Mouse (Mus musculus) induced T-regulatory cell, adult 2 months (primary cell): ENCODE measurements around the gene Slc25a21.

Experiments used
- DNase-seq: peaks from one replicate; pipeline ENCODE4 v3.0.0-alpha.2; 2012; ENCODE audit warnings: low read depth

Gene Slc25a21

DNA sequence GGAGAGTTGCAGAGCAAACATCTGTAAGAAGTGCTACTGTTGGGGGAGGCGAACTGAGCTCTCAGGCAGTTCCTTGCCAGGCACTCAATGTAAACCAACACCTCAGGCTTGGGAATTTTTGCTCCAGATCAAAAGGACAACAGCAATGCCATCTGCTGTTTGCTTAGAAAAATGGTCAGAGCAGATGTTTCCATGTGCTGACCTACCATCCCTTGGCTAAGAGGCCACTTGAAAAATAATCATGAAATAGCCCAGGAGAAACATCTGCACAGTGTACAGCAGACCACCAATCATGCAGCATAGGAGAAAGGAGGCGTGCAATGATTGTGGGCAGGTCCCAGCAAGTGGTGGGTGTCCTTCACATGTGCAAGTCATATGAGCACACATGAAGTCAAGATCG is 180.9 kb downstream of the Slc25a21 start:
- DNase-seq: no peak

DNA sequence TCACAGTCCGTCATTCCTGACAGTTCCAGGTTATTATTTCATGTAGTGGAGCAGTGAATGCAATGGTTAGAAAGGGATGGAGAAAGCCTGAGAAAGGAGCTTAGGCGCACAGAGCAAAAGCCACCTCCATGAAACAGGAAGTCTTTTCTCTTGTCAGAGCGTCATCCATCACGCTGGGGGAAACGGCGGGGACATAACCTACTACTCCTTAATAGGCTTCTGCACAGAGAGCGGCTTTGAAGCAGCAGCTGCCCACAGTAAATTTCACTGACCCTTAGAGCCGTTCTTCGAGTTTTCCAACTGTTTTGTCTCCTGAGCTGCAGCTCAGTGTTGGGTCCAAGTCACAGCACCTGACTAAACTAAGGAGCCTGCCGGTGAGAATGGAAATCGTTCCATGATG is 188.3 kb downstream of the Slc25a21 start:
- DNase-seq: no peak

DNA sequence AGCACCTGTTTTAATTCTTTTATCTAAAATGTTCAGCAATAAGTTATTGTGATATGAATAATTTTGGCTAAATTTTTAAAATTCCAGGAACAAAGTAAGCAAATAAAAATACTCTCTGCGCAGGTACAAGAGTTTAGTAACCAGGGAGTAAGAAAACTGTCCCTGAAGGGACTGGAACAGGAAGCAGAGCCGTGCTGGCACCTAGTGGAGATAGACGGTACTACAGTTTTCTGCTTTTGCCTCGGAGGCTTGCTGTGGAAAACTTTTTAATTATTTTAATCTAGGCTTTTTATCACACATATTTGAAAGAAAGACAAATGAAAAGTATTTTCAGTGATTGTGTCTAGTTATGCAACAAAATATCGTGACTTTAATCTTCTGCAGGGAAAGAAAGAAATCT is 211.2 kb downstream of the Slc25a21 start:
- DNase-seq: peak; percentile 40

DNA sequence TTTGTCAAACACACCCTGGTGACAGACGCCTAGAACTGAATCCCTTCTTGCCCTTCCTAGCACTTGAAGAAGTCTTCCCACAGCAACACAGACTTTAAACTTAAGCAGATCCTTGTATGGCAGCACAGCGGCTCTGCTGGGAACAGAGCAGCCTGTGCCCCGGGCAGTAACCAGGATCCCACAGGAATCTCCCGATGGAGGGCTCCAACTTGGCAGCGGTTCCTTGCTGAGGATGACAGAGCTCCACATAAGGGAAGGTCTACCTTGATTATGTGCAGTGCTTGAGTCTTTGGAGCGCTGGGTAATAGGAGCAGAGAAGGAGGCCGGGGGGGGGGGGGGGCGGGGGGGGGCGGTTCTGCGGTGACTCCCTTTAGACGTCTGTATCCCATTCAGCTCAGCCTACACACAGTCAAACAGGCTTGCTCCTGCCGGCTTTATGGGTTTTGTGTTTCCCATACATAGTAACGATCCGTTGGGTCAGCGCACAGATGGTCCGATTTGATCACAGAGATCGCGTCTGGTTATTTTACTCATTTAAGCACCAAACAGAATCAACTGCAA is 215.1 kb downstream of the Slc25a21 start:
- DNase-seq: no peak

DNA sequence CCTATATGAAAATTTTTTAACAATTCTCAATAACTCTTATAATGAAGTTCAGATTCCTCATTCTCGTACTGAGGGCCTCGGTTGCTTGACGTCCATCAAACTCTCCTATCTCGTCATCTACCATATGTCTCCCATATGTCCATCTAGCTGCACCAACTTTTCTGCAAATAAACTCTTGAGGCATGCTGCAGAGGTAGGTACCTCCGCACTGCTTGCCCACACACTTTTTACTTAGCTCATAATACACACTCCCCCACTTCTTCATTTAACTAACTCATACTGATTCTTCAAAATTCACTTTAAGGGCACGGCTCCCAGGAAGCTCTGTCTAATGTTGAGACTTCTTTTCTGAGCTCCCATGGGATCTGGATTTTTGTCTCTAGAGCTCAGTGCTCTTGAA is 222.0 kb downstream of the Slc25a21 start:
- no peak for DNase-seq

DNA sequence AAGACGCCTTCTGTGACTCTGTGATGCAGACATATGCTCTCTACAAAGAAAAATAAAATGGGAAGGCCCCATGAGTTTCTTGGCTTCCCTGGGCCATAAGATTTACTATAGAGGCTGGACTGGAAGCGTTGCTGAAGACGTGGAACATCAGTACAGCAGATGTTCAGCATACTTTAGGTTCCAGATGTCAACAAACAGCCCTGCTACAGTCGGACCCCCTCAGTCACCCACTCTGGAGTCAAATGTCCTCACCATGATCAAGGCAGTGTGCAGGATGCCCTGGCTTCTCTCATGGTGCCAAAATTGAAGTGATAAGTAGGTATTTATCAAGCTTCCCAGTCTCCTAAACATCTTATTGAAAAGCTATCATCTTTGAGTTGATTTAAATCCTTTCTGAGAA is 234.0 kb downstream of the Slc25a21 start:
- no peak for DNase-seq

DNA sequence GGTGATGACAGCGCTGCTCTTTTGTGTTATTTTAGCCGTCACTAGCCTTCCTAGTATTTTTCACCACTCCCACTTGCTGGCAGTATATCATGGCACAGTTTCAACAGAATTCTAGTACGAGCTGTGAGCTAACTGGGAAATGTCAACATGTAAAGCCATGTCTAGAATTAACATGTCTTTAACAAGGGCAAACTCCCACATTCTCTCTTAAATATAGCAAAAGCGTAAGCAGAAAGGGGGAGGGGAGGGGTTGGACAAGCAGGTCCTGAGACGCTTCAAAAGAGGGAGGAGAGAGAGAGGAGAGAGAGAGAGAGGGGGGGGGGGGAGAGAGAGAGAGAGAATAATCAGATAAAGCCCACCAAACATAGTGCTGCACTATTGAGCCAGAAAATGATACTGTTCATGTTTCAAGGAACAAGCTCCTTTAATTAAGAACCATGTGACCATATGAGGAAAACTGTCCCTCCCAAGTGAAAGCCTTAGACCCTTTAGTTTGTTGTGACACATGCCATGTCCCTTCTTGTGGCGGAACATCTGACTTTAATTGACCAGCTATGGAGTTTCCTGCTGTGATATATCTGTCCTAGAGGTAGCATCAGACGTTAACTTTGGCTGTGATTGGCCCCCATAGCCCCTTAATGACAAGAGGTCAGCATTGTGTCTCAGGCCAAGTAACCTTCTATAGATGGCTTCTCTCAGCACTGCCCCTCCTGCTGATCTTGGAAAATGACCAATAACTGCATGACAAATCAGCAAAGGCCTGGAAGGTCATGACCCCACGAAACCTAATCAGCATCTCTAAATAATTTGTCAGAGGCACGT is 237.8 kb downstream of the Slc25a21 start:
- no peak for DNase-seq

DNA sequence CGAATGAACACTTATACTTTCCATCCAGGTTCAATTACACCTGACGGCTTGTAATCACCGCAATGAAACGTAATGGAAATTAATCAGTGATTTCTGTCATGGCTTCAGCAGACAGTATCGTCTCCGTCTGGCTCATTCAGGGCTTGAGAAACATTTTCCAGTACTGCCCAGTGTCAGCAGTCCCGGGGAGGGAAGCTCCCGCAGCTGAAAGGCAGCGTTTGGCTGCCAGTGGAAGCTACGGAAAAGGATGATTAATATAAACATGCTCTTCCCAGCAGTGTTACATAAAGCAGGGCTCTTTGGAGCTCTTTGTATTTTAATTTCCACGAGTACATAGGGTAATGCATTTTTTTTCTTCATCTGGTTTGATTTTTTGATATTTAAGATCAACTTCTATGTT is 239.0 kb downstream of the Slc25a21 start:
- DNase-seq: no peak

DNA sequence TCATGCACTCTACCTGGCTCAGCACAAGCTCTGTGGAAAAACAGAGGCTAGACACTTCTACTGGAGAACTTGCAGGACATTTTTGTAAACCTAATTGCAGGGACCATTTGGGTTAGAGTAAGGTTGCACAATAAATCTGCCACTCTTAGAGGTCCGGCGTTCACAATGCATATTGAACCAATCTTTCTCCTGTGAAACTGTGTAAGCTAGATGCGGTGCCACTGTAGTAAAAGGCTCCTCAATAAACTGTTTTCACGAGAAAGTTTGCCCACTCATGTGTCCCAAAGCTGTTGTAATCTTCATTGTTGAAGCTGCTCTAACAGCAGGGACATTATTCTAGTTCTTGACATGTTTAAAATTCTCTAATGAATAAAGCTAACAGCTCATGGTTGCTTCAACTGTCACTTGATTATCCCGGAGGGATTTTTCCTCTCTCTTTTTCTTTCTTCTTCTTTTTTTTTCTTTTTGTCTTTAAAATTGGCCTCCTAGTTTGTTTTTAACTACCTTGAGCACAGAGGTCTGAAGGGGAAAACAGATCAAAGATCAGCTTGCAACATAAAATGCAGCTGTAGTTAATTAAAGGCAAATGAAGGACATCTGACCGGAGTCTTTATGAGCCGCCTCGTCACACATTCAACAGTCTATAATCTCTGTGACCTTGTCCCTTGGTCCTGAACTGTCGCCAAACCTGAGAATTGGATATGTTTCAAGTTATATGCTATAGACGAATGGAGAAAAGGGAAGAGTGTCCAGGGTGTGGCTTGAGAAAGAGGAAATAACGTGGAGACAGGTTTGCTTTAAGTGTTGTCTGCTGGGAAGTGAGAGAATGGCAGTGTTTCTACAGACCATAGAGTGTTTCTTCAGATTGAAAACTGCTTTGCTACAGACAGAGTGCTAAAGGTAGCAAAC is 245.3 kb downstream of the Slc25a21 start:
- no peak for DNase-seq

DNA sequence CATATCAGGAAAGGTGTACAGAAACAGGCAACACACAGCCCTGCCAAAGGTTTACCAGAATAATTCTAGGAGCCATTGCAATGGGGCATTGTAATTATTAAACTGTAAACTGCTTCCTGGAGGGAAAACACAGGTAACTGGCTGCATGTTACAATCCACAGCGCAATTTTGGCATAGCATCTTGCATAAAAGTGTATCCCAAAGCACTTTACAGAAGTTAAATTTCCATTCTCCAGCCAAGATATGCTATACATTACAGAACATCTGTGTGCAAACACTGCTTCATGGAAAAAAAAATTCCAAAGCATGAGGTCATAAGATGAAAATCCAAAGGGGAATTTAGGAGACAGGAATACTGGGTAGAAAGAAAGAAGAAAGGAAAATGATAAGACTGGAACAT is 253.0 kb downstream of the Slc25a21 start:
- DNase-seq: no peak

DNA sequence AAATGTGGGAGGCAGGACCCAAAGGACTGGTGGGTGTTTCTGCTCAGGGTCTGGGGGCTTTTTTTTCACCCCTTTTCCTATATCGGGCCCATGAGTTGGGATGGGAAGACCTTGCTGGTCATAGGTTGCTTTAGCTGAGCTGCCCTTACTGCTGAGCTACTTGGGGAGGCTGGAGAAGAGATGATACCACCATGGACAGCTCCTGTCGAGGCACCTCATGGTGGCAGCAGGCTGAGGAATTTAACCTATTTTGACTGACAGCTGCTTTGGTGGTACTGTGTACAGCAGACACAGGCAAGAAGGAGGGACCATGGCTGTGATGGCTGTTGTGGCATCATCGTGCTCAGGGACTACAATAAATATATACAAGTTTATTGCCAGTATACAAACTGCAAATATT is 256.4 kb downstream of the Slc25a21 start:
- DNase-seq: no peak

DNA sequence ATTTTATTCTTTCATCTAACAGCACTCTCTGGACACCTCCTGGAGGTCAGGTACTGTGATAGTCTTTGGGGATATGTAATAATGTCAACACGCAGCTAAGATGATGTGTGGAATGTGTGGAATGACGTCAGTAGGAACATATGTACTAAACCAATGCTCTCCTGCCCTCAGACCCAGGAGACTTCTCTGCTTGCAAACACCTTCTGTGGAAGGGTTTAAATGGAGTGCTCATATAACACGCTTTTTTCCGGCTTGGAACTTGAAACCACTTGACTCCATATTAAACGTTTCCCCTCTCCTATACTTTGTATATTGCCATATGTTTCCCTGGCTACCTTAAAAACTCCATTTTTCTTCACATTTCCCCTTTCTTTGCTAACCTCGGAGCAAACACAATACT is 279.1 kb downstream of the Slc25a21 start:
- DNase-seq: no peak

DNA sequence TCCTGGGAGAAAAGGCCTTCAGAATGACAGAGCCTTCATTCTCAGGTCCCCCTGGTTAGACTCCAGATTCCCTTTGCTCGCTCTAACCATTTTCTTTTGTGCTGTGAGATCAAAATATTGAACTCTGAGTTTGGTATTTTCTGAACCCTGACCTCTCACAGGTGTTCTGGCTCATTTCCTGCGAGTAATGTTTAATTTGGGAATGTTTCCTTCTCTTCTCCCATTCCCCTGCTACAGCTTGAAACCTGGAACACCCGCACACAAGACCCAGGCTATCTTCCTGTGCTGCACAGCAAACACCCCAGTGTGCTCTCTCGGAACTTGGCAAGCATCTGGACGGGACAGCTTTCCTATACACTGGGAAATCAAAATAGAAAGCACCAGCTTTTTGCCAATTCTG is 290.8 kb downstream of the Slc25a21 start:
- no peak for DNase-seq

DNA sequence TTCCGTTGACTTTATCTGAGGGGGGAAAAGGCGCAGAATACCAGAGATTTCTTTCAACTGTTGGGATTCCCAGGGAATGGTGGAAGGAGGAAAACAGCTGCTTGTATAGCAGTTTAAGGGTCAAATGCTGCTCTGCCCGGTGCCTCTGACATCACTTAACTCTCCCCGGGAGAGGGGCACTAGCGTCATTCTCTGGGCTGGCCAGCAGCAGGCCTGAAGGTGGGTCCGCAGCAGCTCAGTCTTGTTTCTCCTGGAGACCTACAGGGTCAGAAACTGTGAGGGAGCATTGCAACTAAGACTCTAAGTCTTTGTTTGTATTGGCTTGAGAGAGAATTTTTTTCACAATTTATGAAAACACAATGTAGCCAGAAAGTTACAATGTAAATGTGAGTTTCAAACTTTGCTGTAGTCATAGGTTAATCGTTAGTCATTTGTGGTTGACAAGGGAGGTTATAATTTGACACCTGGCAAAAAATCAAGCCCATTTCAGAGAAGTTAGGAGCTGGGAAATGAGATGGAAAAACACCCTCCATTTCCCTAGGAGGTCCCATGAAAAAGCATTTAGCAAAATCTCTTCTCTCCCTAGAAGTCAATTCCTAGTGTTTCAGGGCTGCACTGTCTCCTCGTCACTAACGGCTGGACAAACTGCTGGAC is 291.5 kb downstream of the Slc25a21 start:
- no peak for DNase-seq

DNA sequence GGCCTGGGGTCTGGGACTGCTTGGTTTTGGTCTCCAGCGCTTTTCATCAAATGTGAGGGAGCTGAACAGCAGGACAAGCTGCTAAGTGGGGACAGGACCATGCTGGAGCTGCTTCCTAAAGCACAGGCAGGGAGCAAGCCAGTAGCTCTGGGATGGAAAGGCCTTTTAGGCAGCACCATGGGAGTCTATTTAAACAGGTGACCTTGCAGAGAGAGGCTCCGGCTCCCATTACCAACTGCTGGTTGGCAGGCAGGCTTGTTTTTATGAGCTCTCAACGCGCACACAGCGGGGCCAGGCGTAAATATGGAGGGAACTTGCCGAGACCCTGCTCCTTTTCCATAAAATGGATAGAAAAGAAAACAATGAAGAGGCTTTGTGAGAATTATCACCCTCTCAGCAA is 292.1 kb downstream of the Slc25a21 start:
- no peak for DNase-seq

DNA sequence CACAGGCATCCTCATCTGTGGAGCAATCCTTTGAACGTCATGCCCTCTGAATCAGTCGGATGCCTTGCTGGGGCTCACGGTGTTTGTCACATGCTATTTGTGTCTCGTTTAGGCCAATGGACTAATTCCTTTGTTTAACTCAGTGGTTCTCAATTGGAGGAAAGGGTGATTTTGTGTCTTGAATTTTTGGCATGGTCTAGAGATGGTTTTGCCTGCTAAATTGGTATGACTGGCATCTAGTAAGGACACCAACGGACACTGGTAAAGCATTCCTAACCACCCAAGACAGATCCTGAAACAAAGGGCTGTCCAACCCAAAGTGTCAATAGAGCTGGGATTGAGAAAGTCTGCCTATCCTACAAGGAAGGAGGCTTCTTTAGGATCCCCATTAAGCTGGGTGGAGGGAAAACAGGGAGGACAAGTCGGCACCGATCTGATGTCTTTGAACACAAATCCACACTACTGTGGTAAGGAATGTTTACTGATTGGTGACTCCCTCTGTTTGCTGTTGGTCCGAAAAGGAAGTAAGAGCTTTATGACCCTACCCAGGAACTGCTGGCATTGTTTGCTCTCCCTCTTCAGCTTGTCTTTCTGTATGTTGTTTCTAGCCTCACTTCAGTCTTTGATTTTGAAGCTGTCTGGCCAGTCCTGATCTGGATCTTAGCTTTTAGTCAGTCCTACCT is 294.4 kb downstream of the Slc25a21 start:
- no peak for DNase-seq

DNA sequence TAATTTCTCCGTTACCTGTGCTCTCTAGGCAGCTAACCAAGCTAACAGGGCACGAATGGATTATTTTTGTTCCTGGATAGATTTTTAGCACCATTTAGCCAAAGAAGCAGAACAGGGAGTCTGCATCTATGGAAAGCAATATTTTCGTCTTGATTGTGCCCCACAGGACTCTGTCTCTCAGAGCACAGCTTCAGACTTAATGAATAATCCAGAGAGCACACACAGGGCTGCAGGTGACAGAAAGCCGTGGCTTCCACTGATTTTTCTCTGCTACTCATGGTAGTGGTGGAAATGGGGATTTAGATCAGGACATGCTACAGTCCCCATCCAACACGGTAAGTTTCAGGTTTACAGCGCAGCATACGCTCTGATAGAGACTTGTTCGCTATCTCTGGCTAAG is 299.3 kb downstream of the Slc25a21 start:
- DNase-seq: no peak

DNA sequence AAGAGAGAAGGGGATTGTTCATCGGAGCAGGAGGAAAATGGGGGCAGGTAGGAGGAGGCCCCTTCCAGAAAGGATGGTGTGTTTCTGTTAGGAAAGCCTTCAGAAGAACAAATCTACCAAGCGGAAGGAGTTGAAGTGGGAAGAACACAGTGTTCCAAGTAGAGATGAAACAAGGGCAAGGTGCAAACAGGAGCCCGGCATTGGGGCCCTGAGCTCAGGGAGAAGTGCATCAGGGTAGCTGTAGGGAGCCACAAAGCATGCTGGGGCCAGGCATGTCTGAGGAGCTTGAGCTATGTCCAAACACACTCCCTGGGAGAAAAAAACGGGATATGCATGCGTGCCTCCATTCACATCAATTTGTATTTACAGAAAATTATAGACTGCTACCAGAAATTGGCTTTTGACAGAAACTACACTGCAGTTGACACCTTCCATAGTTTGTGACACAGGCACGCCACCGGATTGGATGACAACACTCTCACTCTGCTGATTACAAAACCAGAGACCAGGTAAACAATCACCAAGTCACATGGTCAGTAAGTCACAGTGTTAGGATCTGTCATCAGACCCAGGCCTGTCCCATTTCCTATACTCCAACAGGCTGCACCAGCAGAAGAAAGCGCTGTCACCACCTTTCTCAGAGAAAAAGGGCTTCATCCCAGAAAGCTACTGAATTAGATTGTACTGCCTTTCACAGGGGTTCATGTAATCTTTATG is 299.9 kb downstream of the Slc25a21 start:
- DNase-seq: no peak

DNA sequence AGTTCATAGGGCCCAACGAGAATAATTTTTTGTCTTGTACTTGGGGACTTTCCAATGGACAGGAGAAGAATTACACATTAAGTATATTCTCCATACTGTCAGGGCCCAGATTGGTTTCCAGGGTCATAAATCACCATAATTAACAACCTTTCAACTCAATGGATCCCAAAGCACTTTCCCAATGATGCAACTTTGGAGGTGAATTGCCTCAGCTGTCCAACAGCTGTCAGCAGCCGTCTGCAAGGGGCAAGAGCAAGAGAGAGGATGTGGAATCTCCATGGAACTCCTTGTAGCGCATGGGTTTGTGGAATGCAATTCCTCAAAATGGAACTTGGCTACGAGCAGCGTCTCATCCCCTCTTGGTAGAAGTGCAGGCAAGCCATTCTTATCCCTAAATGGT is 302.3 kb downstream of the Slc25a21 start:
- DNase-seq: no peak

DNA sequence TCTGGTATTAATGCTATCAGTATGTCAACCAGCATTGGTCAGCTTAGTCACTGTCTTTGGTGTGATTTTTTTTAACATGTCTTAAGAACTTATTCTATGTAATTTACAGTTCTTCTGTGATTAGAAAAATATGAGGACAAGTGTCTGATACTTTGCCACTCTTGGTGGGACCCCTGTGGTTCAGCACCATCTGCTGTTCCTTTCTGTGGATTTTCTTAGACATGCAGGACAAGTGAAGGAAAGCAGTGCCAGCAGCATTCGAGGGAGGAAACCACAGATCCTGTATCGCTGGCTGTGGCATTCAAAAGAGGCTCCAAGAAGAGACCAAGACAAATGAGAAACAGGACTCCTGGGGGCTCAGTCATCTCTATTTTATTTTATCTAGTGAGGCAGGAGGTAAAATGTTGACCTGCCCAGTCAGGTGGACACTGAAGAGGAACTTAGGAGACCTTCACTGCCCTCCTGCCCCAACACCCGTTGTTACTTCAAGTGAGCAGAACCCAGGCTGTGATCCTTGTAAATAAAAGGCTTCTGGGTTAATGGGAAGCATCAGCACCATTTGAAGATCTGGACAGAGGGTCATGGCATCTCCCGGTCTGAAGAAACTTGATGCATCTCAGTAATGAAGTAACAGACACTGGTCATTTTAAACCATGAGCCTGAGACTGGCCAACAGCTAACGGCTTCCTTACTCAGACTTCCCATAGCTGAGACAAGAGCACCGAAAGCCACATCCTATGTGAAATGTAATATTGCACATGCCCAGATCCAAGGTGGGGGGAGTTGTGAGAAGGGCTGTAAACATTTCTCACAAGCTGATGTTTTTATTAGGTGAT is 306.2 kb downstream of the Slc25a21 start:
- no peak for DNase-seq
